Mouse (Mus musculus) liver, adult (tissue): ENCODE measurements at regions not wholly inside any gene's neighbourhood (a gene's known extent, or its start where the extent isn't known, plus 50 kb on each side); places are given as distances from the start of the nearest gene placed in this dataset.

Source experiments
- GATA4 ChIP-seq: IDR thresholded peaks from 2 replicates; pipeline ENCODE4 v1.6.1; 2014; ENCODE audit warnings: mild to moderate bottlenecking, low read length; ENCODE audit not compliant: insufficient replicate concordance

GRCm38 (mm10) chr15:61439623-61440170, 516.9 kb upstream of the A1bg start:
- no peak for TF ChIP-seq GATA4

GRCm38 (mm10) chr15:61428818-61429415, 506.1 kb upstream of the A1bg start:
- TF ChIP-seq GATA4: no peak

- no peak for TF ChIP-seq GATA4
Measured at GRCm38 (mm10) chr15:61422989-61423388, 500.2 kb upstream of the A1bg start.

GRCm38 (mm10) chr15:61417506-61417905, 494.7 kb upstream of the A1bg start:
- no peak for TF ChIP-seq GATA4

GRCm38 (mm10) chr15:61416841-61417240, 494.0 kb upstream of the A1bg start:
- TF ChIP-seq GATA4: no peak

- TF ChIP-seq GATA4: no peak
Measured at GRCm38 (mm10) chr15:61415626-61416025, 492.8 kb upstream of the A1bg start.

- no peak for TF ChIP-seq GATA4
Measured at GRCm38 (mm10) chr15:61411821-61412220, 489.0 kb upstream of the A1bg start.

- TF ChIP-seq GATA4: no peak
Measured at GRCm38 (mm10) chr15:61410789-61411188, 488.0 kb upstream of the A1bg start.

GRCm38 (mm10) chr15:61408621-61409020, 485.8 kb upstream of the A1bg start:
- TF ChIP-seq GATA4: no peak

- no peak for TF ChIP-seq GATA4
Measured at GRCm38 (mm10) chr15:61400720-61401119, 477.9 kb upstream of the A1bg start.

- TF ChIP-seq GATA4: no peak
Measured at GRCm38 (mm10) chr15:61399971-61400370, 477.2 kb upstream of the A1bg start.

GRCm38 (mm10) chr15:61398829-61399228, 476.0 kb upstream of the A1bg start:
- peak; percentile 96 for TF ChIP-seq GATA4

- TF ChIP-seq GATA4: no peak
Measured at GRCm38 (mm10) chr15:61397061-61397460, 474.2 kb upstream of the A1bg start.

GRCm38 (mm10) chr15:61395296-61395826, 472.5 kb upstream of the A1bg start:
- TF ChIP-seq GATA4: peak; percentile 53; the same call in 1 of the 2 replicates

GRCm38 (mm10) chr15:61380666-61381065, 457.9 kb upstream of the A1bg start:
- no peak for TF ChIP-seq GATA4

- no peak for TF ChIP-seq GATA4
Measured at GRCm38 (mm10) chr15:61366276-61366675, 443.5 kb upstream of the A1bg start.

GRCm38 (mm10) chr15:61365511-61365910, 442.7 kb upstream of the A1bg start:
- no peak for TF ChIP-seq GATA4
